Comparison of ENCODE assay signal across 21 mouse cellular contexts in the genomic region with DNA sequence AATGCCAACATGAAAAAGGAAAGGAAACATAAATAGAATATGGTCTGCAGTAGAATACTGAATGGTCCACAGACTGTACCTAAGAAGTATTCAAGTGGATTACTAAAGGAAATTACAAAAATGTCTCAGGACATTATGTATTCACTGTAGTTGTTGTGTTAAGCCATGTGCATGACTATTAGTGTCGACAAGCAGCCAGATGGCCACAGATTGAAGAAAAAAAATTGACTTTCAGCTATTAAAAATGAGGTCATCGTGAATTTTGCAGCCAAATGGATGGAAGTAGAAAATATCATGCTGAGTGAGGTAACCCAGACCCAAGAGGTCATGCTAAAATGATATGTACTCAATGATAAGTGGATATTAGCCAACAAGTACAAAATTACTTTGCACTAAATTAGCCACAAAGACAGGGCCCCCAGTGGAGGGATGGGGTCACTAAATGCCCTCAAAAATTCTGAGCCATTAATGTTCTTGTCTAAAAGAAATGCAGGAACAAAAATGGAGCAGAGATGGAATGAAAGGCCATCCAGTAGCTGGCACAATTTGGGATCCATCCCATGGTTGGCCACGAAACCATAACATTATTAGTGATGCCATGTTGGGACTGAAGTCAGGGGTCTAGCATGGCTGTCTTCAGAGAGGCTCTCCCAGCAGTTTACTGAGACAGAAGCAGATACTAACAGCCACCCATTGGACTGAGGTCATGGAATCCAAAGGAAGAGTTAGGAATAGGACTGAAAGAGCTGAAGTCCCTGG.
DNase-seq lines count a peak whose midpoint lies in the region; ATAC-seq and TF ChIP-seq lines count a peak whose summit lies in the region.
"Had no signal": no experiment of that assay in that cellular context is flagged by ENCODE, and none has a peak within 500 bp of the region (broad histone marks: within the 10 kb centered on the region; RNA-seq: fewer than 3 reads in every experiment).

No protein-coding gene starts in this region.

- H3K27ac ChIP-seq in left cerebral cortex, adult 2 months, result no peak overlapping the region
- no peak overlapping the region for H3K27ac ChIP-seq in forebrain, postnatal 0 days (ENCODE audit: low read depth, low read length)
- H3K27ac ChIP-seq: forebrain, embryonic 10.5 days; heart, embryonic 10.5 days; liver, embryonic 14.5 days; lung, embryonic 15.5 days; neural tube, embryonic 12.5 days; stomach, postnatal 0 days had no signal

- no peaks in the 10 kb centered on the region for H3K27me3 ChIP-seq in forebrain, postnatal 0 days (ENCODE audit: insufficient read depth, low read length)
- H3K27me3 ChIP-seq: lung, embryonic 15.5 days; megakaryocyte, embryonic 14.5 days; neural tube, embryonic 12.5 days; Patski had no signal

- intact Hi-C loops in left cerebral cortex, postnatal 4 days (cut with DNase I), result no loop called here
- intact Hi-C loops in left cerebral cortex, adult 2 months (cut with DNase I), result no loop called here

- no peak overlapping the region for H3K4me2 ChIP-seq in forebrain, postnatal 0 days (ENCODE audit: low read depth)
- H3K4me2 ChIP-seq: lung, embryonic 15.5 days; neural tube, embryonic 12.5 days had no signal

- H3K4me1 ChIP-seq in forebrain, postnatal 0 days (ENCODE audit: insufficient read depth), result no peaks in the 10 kb centered on the region
- H3K4me1 ChIP-seq: forebrain, embryonic 10.5 days; heart, embryonic 10.5 days; lung, embryonic 15.5 days; megakaryocyte, embryonic 14.5 days; neural tube, embryonic 12.5 days had no signal

- no peak overlapping the region for H3K4me3 ChIP-seq in left cerebral cortex, adult 2 months
- no peak overlapping the region for H3K4me3 ChIP-seq in forebrain, postnatal 0 days (ENCODE audit: low read depth, low read length)
- H3K4me3 ChIP-seq: forebrain, embryonic 10.5 days; heart, embryonic 10.5 days; lung, embryonic 15.5 days; megakaryocyte, embryonic 14.5 days; neural tube, embryonic 12.5 days had no signal

- WGBS in forebrain, postnatal 0 days, result 67% methylated on average over 3 of the region's 3 CpGs

- H3K9me3 ChIP-seq in forebrain, postnatal 0 days (ENCODE audit: low read length), result no peaks in the 10 kb centered on the region
- H3K9me3 ChIP-seq: forebrain, embryonic 10.5 days; heart, embryonic 10.5 days; lung, embryonic 15.5 days; neural tube, embryonic 12.5 days had no signal

- no peak overlapping the region for H3K9ac ChIP-seq in forebrain, postnatal 0 days
- H3K9ac ChIP-seq: liver, embryonic 14.5 days; lung, embryonic 15.5 days; neural tube, embryonic 12.5 days had no signal

- TF ChIP-seq CTCF in left cerebral cortex, adult 2 months (IDR thresholded peaks at IDR 0.05), result no peak
- no peak for TF ChIP-seq CTCF in forebrain, postnatal 0 days (IDR thresholded peaks at IDR 0.05; ENCODE audit: low read depth)

- H3K36me3 ChIP-seq in forebrain, postnatal 0 days (ENCODE audit: insufficient read depth), result no peaks in the 10 kb centered on the region
- H3K36me3 ChIP-seq: forebrain, embryonic 10.5 days; heart, embryonic 10.5 days; lung, embryonic 15.5 days; neural tube, embryonic 12.5 days had no signal

- no peak for ATAC-seq in forebrain, postnatal 0 days
- ATAC-seq: hindbrain, embryonic 16.5 days; intestine, embryonic 16.5 days; Patski had no signal

- peak; percentile 3 for DNase-seq in left cerebral cortex, postnatal 4 days
- no peak for DNase-seq in left cerebral cortex, adult 2 months (ENCODE audit: extremely low spot score in 1 of 2, low spot score in 2 of 2)
- DNase-seq in cerebellum, adult 11 months, result peak; percentile 3
- peak; percentile 42 for DNase-seq in cerebellum, adult 9-11 months
- no peak for DNase-seq in forebrain, postnatal 0 days
- no peak for DNase-seq in testis, postnatal 14 days (ENCODE audit: low spot score)
- DNase-seq in layer of hippocampus, postnatal 36 days, result no peak
- DNase-seq: kidney, postnatal 25 days; lung, postnatal 36 days; midbrain, embryonic 14.5 days; right cerebral cortex, adult 18-20 months had no signal

Comparison
In these comparisons a context has a peak if more than half of its experiments do, and no peak if none do; other contexts are left out.
1. DNase-seq: peak in left cerebral cortex, postnatal 4 days (single experiment), cerebellum, adult 11 months (single experiment) and cerebellum, adult 9-11 months (single experiment); none in left cerebral cortex, adult 2 months (0 of 2), forebrain, postnatal 0 days (single experiment), testis, postnatal 14 days (single experiment) and layer of hippocampus, postnatal 36 days (0 of 2).